Mouse (Mus musculus) G1E (cell line): ENCODE measurements around the gene Cytl1. TPM values are rescaled to one million over a fixed set of nuclear protein-coding genes. Genes with fewer than 3 reads are reported as not detected.

Source experiments
- ATAC-seq: 2 replicates; pipeline ENCODE4 v1.8.0; 2016; ENCODE audit warnings: mild to moderate bottlenecking; ENCODE audit not compliant: insufficient number of reproducible peaks, poor library complexity, low FRiP score, severe bottlenecking; ENCODE audit errors: extremely low read depth
- DNase-seq: peaks from one replicate; pipeline ENCODE4 v3.0.0; 2012; ENCODE audit warnings: low spot score
- H3K27me3 ChIP-seq: 2 replicates; pipeline ENCODE4 v1.6.1; 2012; ENCODE audit warnings: mild to moderate bottlenecking, low read length, inconsistent platforms; ENCODE audit not compliant: insufficient read depth
- H3K36me3 ChIP-seq: replicated peaks from 2 replicates; pipeline ENCODE3; 2012; ENCODE audit warnings: mild to moderate bottlenecking, inconsistent platforms
- H3K4me1 ChIP-seq: 2 replicates; pipeline ENCODE4 v1.6.1; 2012; ENCODE audit warnings: low read depth, low read length, inconsistent platforms, mixed read lengths; ENCODE audit not compliant: insufficient read depth
- H3K4me3 ChIP-seq: 2 replicates; pipeline ENCODE4 v1.5.1; 2012; ENCODE audit warnings: low read depth, mild to moderate bottlenecking, inconsistent platforms, low read length, moderate library complexity, mixed read lengths
- H3K9me3 ChIP-seq: replicated peaks from 2 replicates; pipeline ENCODE4 v1.6.1; 2012; ENCODE audit warnings: inconsistent platforms
- CTCF ChIP-seq: IDR thresholded peaks from 2 replicates; pipeline ENCODE4 v1.5.1; 2012; ENCODE audit warnings: low read depth, low read length, inconsistent platforms, mixed read lengths
- GATA1 ChIP-seq: IDR thresholded peaks from 2 replicates; pipeline ENCODE4 v1.6.1; 2012; ENCODE audit warnings: borderline replicate concordance, low read length, inconsistent platforms, mixed read lengths
- GATA2 ChIP-seq: IDR thresholded peaks from 2 replicates; pipeline ENCODE4 v1.6.1; 2012; ENCODE audit warnings: low read depth, low read length, inconsistent platforms, borderline replicate concordance
- POLR2AphosphoS5 ChIP-seq: IDR thresholded peaks from 2 replicates; pipeline ENCODE4 v1.6.1; 2012; ENCODE audit warnings: low read depth, low read length, inconsistent platforms; ENCODE audit not compliant: insufficient replicate concordance
- TAL1 ChIP-seq: conservative IDR thresholded peaks from 2 replicates; pipeline ENCODE4 v1.6.1; 2012; ENCODE audit warnings: low read depth, low read length, inconsistent platforms, mixed read lengths
- polyA plus RNA-seq: library from polyadenylated mRNA; stranded (reverse); fragments of >175 nt; gene quantifications from 2 replicates; pipeline ENCODE4 v1.2.3, GENCODE M21; 2012
- total RNA-seq, 2 experiments: library from RNA; stranded (forward) in 1 of 2; stranded (reverse) in 1 of 2; fragments of 200-1000 nt in 1 of 2; fragments of >200 nt in 1 of 2; fragmentation: Nextera tagmentation in 1 of 2; gene quantifications; 2 replicates each; pipeline ENCODE4 v1.2.3; 2014 to 2017

Cytl1 gene
- total and polyA plus RNA-seq, 3 experiments = not detected

DNA sequence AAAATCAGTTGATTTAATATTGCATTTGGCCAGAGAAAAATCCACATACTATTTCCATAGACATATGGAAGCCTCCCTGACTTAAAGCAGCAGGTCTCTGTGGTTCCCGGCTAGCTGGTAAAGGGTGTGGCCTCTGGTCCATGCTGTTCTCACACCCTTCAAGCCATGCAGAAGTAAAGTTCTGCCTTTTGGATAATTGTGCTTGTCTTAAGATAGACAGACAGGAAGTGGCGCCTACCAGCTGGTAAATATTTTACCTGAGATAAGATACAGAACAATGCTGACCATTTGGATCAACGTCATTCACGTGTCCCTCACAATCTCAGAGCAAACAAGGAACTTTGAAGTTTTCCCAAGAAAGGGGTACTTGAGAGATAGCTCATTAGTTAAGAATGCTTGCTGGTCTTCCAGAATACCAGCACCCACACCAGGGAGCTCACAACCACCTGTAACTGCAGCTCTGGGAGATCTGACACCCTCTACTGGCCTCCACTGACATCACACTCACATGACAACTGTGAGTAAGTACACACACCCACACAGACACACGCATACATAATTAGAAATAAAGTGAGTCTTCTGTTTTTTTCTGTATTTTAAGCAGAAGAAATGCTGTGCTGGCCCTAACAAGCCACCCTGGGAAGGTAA, 25.9 kb upstream of the Cytl1 start:
- Histone ChIP-seq H3K36me3 (no peaks in the 10 kb centered on the region), H3K27me3 (no peaks in the 10 kb centered on the region), H3K4me3 (no peak overlapping the region), H3K9me3 (peaks cover 9% of the 10 kb centered on the region), H3K4me1 (no peaks in the 10 kb centered on the region)
- TF ChIP-seq GATA1 (no peak), GATA2 (no peak), POLR2AphosphoS5 (no peak), CTCF (no peak), TAL1 (no peak)
- no peak for ATAC-seq
- no peak for DNase-seq

DNA sequence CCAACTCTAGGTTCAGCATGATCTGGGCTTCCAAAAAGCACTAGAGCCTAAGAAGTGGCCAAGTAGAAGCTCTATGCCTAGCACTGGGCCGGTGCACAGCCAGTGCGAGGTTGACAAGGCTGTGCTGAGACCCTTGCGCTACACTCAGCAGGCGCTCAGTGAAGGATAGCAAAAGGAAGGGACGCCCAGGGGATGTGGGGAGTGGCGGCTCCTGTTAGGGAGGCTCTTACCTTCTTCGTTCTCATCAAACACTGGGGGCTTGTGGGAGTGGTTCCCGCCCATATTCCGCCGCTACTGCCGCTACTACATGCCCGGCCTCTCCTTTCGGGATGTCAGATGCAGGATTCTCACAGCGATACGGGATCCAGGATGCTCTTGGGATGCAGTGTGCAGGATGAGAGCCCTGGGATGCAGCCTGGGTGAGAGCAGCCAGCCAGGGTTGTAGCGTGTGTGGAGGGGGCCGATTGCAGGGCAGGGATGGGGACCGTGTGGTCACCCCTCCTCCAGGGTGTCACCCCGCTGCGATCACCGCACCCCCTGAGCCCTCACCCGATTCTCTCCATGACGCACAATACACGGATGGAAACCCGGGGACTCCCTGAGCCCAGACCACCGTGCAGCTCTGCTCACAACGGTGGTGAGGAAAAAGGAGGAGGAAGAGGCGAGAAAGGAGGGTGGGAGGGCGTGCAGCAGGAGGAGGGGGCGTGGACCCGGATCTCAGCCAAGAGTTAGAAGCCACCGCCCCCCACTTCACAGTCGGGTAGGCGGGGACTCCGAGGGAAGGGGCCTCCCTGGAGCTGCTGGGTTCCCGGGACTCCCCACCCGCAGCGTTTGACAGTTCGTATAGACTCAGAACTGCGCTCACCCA, 18.6 kb upstream of the Cytl1 start, which contains the start of gene Stk32b:
Stk32b (minus strand) TSS at position 667 of the 868 bp plus-strand sequence.
- ATAC-seq (no peak), DNase-seq (no peak)
- no peaks in the 10 kb centered on the region for H3K36me3 ChIP-seq
- TF ChIP-seq GATA2 (no peak), GATA1 (no peak), CTCF (no peak), POLR2AphosphoS5 (no peak), TAL1 (no peak)
- peaks cover 16% of the 10 kb centered on the region for H3K9me3 ChIP-seq
- peaks cover 10% of the 10 kb centered on the region; the same call in 1 of the 2 replicates for H3K27me3 ChIP-seq
- H3K4me3 ChIP-seq = no peak within 1 kb of the TSS; the same call in 1 of the 2 replicates
- no peaks in the 10 kb centered on the region for H3K4me1 ChIP-seq

GRCm38 (mm10) chr5:37717384-37717963, 17.8 kb upstream of the Cytl1 start:
- H3K36me3 ChIP-seq = no peaks in the 10 kb centered on the region
- H3K9me3 ChIP-seq = peaks cover 16% of the 10 kb centered on the region
- no peak for ATAC-seq
- H3K27me3 ChIP-seq = peaks cover 10% of the 10 kb centered on the region; the same call in 1 of the 2 replicates
- TF ChIP-seq CTCF (no peak), POLR2AphosphoS5 (no peak), TAL1 (no peak), GATA2 (no peak), GATA1 (no peak)
- H3K4me3 ChIP-seq = no peak overlapping the region
- DNase-seq = no peak
- H3K4me1 ChIP-seq = no peaks in the 10 kb centered on the region

- DNase-seq = no peak
- H3K4me3 ChIP-seq = no peak overlapping the region
- H3K36me3 ChIP-seq = no peaks in the 10 kb centered on the region
- H3K27me3 ChIP-seq = peaks cover 10% of the 10 kb centered on the region; the same call in 1 of the 2 replicates
- no peaks in the 10 kb centered on the region for H3K4me1 ChIP-seq
- H3K9me3 ChIP-seq = peaks cover 20% of the 10 kb centered on the region
- no peak for ATAC-seq
- no peak for TF ChIP-seq TAL1
- TF ChIP-seq CTCF = no peak
- no peak for TF ChIP-seq POLR2AphosphoS5
- TF ChIP-seq GATA2 = no peak
- TF ChIP-seq GATA1 = no peak
These were observed 14.6 kb upstream of the Cytl1 start for GRCm38 (mm10) chr5:37720670-37721069.

GRCm38 (mm10) chr5:37725220-37725886, 10.0 kb upstream of the Cytl1 start:
- Histone ChIP-seq H3K9me3 (peaks cover 19% of the 10 kb centered on the region), H3K4me1 (no peaks in the 10 kb centered on the region), H3K27me3 (no peaks in the 10 kb centered on the region), H3K36me3 (no peaks in the 10 kb centered on the region), H3K4me3 (no peak overlapping the region)
- ATAC-seq = no peak
- TF ChIP-seq POLR2AphosphoS5 (no peak), GATA1 (no peak), CTCF (no peak), GATA2 (no peak), TAL1 (no peak)
- no peak for DNase-seq
